Mouse (Mus musculus) E14TG2a.4 (cell line): Measurements from ENCODE around the gene Plppr2.

Source experiments
- H3K27me3 ChIP-seq: 2 replicates; pipeline ENCODE4 v1.6.1; 2014; ENCODE audit warnings: low read length, control low read depth; ENCODE audit not compliant: insufficient read depth
- H3K36me3 ChIP-seq: 2 replicates; pipeline ENCODE4 v1.6.1; 2014; ENCODE audit warnings: low read length, control low read depth; ENCODE audit not compliant: insufficient read depth
- H3K4me1 ChIP-seq: replicated peaks from 2 replicates; pipeline ENCODE4 v1.6.1; 2014; ENCODE audit warnings: low read depth, low read length, control low read depth
- H3K4me3 ChIP-seq: replicated peaks from 2 replicates; pipeline ENCODE4 v1.5.1; 2014; ENCODE audit warnings: mild to moderate bottlenecking, low read length
- H3K9me3 ChIP-seq: 2 replicates; pipeline ENCODE4 v1.6.1; 2014; ENCODE audit warnings: low read length, control low read depth
- CTCF ChIP-seq: conservative IDR thresholded peaks from 2 replicates; pipeline ENCODE4 v1.5.1; 2014; ENCODE audit warnings: low read length
- NANOG ChIP-seq: IDR thresholded peaks from 2 replicates; pipeline ENCODE4 v1.6.1; 2014; ENCODE audit warnings: borderline replicate concordance, low read length, mixed read lengths
- POU5F1 ChIP-seq: IDR thresholded peaks from 2 replicates; pipeline ENCODE4 v1.6.1; 2014; ENCODE audit warnings: low read length, borderline replicate concordance

Gene Plppr2

GRCm38 (mm10) chr9:21992227-21992626 is 55.4 kb downstream of the Plppr2 start:
- Histone ChIP-seq H3K4me3 (no peak overlapping the region), H3K36me3 (no peaks in the 10 kb centered on the region), H3K27me3 (peaks cover 70% of the 10 kb centered on the region), H3K9me3 (no peaks in the 10 kb centered on the region), H3K4me1 (peaks cover 61% of the 10 kb centered on the region)
- TF ChIP-seq CTCF (no peak), NANOG (no peak), POU5F1 (no peak)

- no peaks in the 10 kb centered on the region for H3K9me3 ChIP-seq
- H3K4me1 ChIP-seq: peaks cover 22% of the 10 kb centered on the region
- H3K27me3 ChIP-seq: peaks cover 30% of the 10 kb centered on the region
- no peaks in the 10 kb centered on the region for H3K36me3 ChIP-seq
- TF ChIP-seq POU5F1 (no peak), NANOG (no peak), CTCF (no peak)
- no peak overlapping the region for H3K4me3 ChIP-seq
Measured at GRCm38 (mm10) chr9:21996178-21996867, 59.5 kb downstream of the Plppr2 start.
